ENCODE assay signal across 20 mouse cellular contexts in the genomic region with DNA sequence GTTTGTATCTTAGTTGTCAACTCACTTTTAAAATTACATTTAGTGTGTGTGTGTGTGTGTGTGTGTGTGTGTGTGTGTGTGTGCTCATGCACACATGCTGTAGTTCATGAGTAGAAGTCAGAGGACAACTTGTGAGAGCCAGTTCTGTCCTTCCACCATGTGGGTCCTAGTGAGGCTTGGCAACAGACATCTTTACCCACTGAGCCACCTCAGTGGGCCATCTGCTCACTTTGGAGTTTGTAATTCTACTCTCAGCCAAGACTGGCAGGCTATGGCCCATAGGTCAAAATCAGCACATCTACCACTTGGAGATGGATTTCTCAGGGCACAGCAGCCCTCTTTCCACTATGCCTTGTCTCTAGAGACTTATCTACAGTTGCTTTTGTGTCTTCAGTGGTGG.
DNase-seq lines count a peak whose midpoint lies in the region; ATAC-seq lines count a peak whose summit lies in the region.
"Had no signal": no experiment of that assay in that cellular context is flagged by ENCODE, and none has a peak within 500 bp of the region (broad histone marks: within the 10 kb centered on the region; RNA-seq: fewer than 3 reads in every experiment).

No protein-coding gene starts in this region.

- no peaks in the 10 kb centered on the region for H3K27me3 ChIP-seq in heart, embryonic 11.5 days (ENCODE audit: control insufficient read depth, insufficient read depth, low read length)
- H3K27me3 ChIP-seq: heart, embryonic 13.5 days; hindbrain, embryonic 15.5 days had no signal

- no peak overlapping the region for H3K4me2 ChIP-seq in heart, embryonic 11.5 days
- H3K4me2 ChIP-seq: heart, embryonic 13.5 days; hindbrain, embryonic 15.5 days had no signal

- ATAC-seq in cerebellum, adult (ENCODE audit: insufficient number of reproducible peaks, low FRiP score, low TSS enrichment): peak; percentile 85
- ATAC-seq in heart, embryonic 11.5 days (replicated peaks; ENCODE audit: insufficient number of reproducible peaks, low FRiP score, low TSS enrichment): no peak
- ATAC-seq: CD4-positive, CD25-positive, alpha-beta regulatory T cell, adult 4 months; forebrain, embryonic 14.5 days; intestine, embryonic 16.5 days had no signal

- no peaks in the 10 kb centered on the region for H3K36me3 ChIP-seq in heart, embryonic 11.5 days (ENCODE audit: control insufficient read depth, insufficient read depth, low read length)
- H3K36me3 ChIP-seq: embryonic facial prominence, embryonic 10.5 days; G1E; heart, embryonic 13.5 days; hindbrain, embryonic 15.5 days had no signal

- H3K27ac ChIP-seq in heart, embryonic 11.5 days (ENCODE audit: low read depth, low read length): no peak overlapping the region
- H3K27ac ChIP-seq: embryonic facial prominence, embryonic 10.5 days; gastrocnemius, adult 2 months; heart, embryonic 13.5 days; hindbrain, embryonic 15.5 days had no signal

- no peak overlapping the region for H3K4me3 ChIP-seq in heart, embryonic 11.5 days (ENCODE audit: low read depth, low read length)
- H3K4me3 ChIP-seq: embryonic facial prominence, embryonic 10.5 days; gastrocnemius, adult 2 months; heart, embryonic 13.5 days; hindbrain, embryonic 15.5 days had no signal

- DNase-seq in cerebellum, postnatal 4 days (ENCODE audit: low spot score in 2 of 2): no peak
- DNase-seq in cerebellum, adult 11-12 months: peak; percentile 72
- DNase-seq in cerebellum, adult 9-10 months: peak; percentile 68
- DNase-seq in cerebellum, postnatal 25 days: peak; percentile 69
- no peak for DNase-seq in right cerebral cortex, adult 2 months (ENCODE audit: low spot score in 2 of 2)
- DNase-seq in c-Kit-positive CD71-positive TER-119-positive erythroid progenitor cells, embryonic 14.5 days (ENCODE audit: low spot score): no peak
- DNase-seq: adrenal gland, postnatal 10 days; B cell, adult 2 months; gastrocnemius, adult 2 months; gastrocnemius, postnatal 25 days; heart, postnatal 36 days had no signal

- no peak overlapping the region for H3K9ac ChIP-seq in heart, embryonic 11.5 days (ENCODE audit: low read depth, low read length)
- H3K9ac ChIP-seq: heart, embryonic 13.5 days; hindbrain, embryonic 15.5 days had no signal

- H3K4me1 ChIP-seq in heart, embryonic 11.5 days (ENCODE audit: control insufficient read depth, insufficient read depth, low read length): no peaks in the 10 kb centered on the region
- H3K4me1 ChIP-seq: embryonic facial prominence, embryonic 10.5 days had no signal

- H3K9me3 ChIP-seq in heart, embryonic 11.5 days (replicated peaks; ENCODE audit: control insufficient read depth, low read length): no peaks in the 10 kb centered on the region
- H3K9me3 ChIP-seq: embryonic facial prominence, embryonic 10.5 days; G1E; heart, embryonic 13.5 days; hindbrain, embryonic 15.5 days had no signal

Comparison
In these comparisons a context has a peak if more than half of its experiments do, and no peak if none do; other contexts are left out.
1. DNase-seq: peak in cerebellum, adult 11-12 months (single experiment), cerebellum, adult 9-10 months (single experiment) and cerebellum, postnatal 25 days (2 of 2); none in cerebellum, postnatal 4 days (0 of 2), right cerebral cortex, adult 2 months (0 of 2) and c-Kit-positive CD71-positive TER-119-positive erythroid progenitor cells, embryonic 14.5 days (single experiment).